Mouse (Mus musculus): Measurements from ENCODE around the gene Gabpb1. TPM values are rescaled to one million over a fixed set of nuclear protein-coding genes. Genes with fewer than 3 reads are reported as not detected.
"Not testable (repeated sequence)": the region's sequence is repeated elsewhere in the genome, so short reads cannot be mapped to it uniquely, and the experiment has no call there.

Gabpb1 gene
- polyA plus RNA-seq, 1 experiment, result 9.2 TPM

- DNase-seq (ENCODE audit: low read depth, low spot score), result no peak
- WGBS, result 92% methylated on average over 5 of the region's 5 CpGs
Measured at GRCm38 (mm10) chr2:126646461-126646860, 29.7 kb downstream of the Gabpb1 start.

- WGBS, result 95% methylated on average over 1 of the region's 1 CpGs
Measured at GRCm38 (mm10) chr2:126644768-126645167, 31.4 kb downstream of the Gabpb1 start.

GRCm38 (mm10) chr2:126640298-126640697 is 35.8 kb downstream of the Gabpb1 start:
- 93% methylated on average over 2 of the region's 2 CpGs for WGBS

More at GRCm38 (mm10) chr2:126644768-126645167, 31.4 kb downstream of the Gabpb1 start:
- DNase-seq (ENCODE audit: low read depth, low spot score), result no peak

GRCm38 (mm10) chr2:126635939-126636823 is 40.0 kb downstream of the Gabpb1 start:
- no peak for DNase-seq (ENCODE audit: low read depth, low spot score)
- WGBS, result 71% methylated on average over 12 of the region's 12 CpGs

More at GRCm38 (mm10) chr2:126640298-126640697, 35.8 kb downstream of the Gabpb1 start:
- no peak for DNase-seq (ENCODE audit: low read depth, low spot score)

GRCm38 (mm10) chr2:126633165-126633564 is 43.0 kb downstream of the Gabpb1 start:
- DNase-seq (ENCODE audit: low read depth, low spot score), result no peak
- 81% methylated on average over 2 of the region's 2 CpGs for WGBS

- DNase-seq (ENCODE audit: low read depth, low spot score), result no peak
- WGBS, result 92% methylated on average over 9 of the region's 9 CpGs
Measured at GRCm38 (mm10) chr2:126628455-126628995, 47.6 kb downstream of the Gabpb1 start.

- DNase-seq (ENCODE audit: low read depth, low spot score), result no peak
Measured at GRCm38 (mm10) chr2:126623138-126623537, 53.0 kb downstream of the Gabpb1 start.

GRCm38 (mm10) chr2:126622455-126622854 is 53.7 kb downstream of the Gabpb1 start:
- 58% methylated on average over 2 of the region's 2 CpGs for WGBS

GRCm38 (mm10) chr2:126619249-126619704 is 56.9 kb downstream of the Gabpb1 start, which contains the start of gene Hdc:
Hdc (minus strand) TSS chr2:126619299.
- 78% methylated on average over 14 of the region's 14 CpGs for WGBS

More at GRCm38 (mm10) chr2:126622455-126622854, 53.7 kb downstream of the Gabpb1 start:
- no peak for DNase-seq (ENCODE audit: low read depth, low spot score)

GRCm38 (mm10) chr2:126618470-126619179 is 57.5 kb downstream of the Gabpb1 start:
- WGBS, result 18% methylated on average over 8 of the region's 8 CpGs
- no peak for DNase-seq (ENCODE audit: low read depth, low spot score)

More at GRCm38 (mm10) chr2:126619249-126619704, 56.9 kb downstream of the Gabpb1 start, which contains the start of gene Hdc:
- DNase-seq (ENCODE audit: low read depth, low spot score), result no peak

- 85% methylated on average over 3 of the region's 3 CpGs for WGBS
- no peak for DNase-seq (ENCODE audit: low read depth, low spot score)
Measured at GRCm38 (mm10) chr2:126615355-126615754, 60.8 kb downstream of the Gabpb1 start.

GRCm38 (mm10) chr2:126609600-126609999 is 66.5 kb downstream of the Gabpb1 start:
- 69% methylated on average over 12 of the region's 12 CpGs for WGBS
- DNase-seq (ENCODE audit: low read depth, low spot score), result not testable (repeated sequence)

GRCm38 (mm10) chr2:126607553-126608203 is 68.5 kb downstream of the Gabpb1 start:
- 29% methylated on average over 10 of the region's 10 CpGs for WGBS
- DNase-seq (ENCODE audit: low read depth, low spot score), result no peak

GRCm38 (mm10) chr2:126606688-126607062 is 69.5 kb downstream of the Gabpb1 start:
- DNase-seq (ENCODE audit: low read depth, low spot score), result no peak
- 63% methylated on average over 4 of the region's 4 CpGs for WGBS

GRCm38 (mm10) chr2:126606061-126606687 is 70.0 kb downstream of the Gabpb1 start:
- WGBS, result 76% methylated on average over 15 of the region's 15 CpGs
- no peak for DNase-seq (ENCODE audit: low read depth, low spot score)

GRCm38 (mm10) chr2:126601918-126602600 is 74.1 kb downstream of the Gabpb1 start:
- WGBS, result 79% methylated on average over 14 of the region's 14 CpGs
- DNase-seq (ENCODE audit: low read depth, low spot score), result no peak

GRCm38 (mm10) chr2:126600533-126600932 is 75.6 kb downstream of the Gabpb1 start:
- DNase-seq (ENCODE audit: low read depth, low spot score), result no peak
- 68% methylated on average over 14 of the region's 14 CpGs for WGBS

GRCm38 (mm10) chr2:126599005-126599404 is 77.1 kb downstream of the Gabpb1 start:
- DNase-seq (ENCODE audit: low read depth, low spot score), result no peak

GRCm38 (mm10) chr2:126598359-126598758 is 77.8 kb downstream of the Gabpb1 start:
- 75% methylated on average over 2 of the region's 2 CpGs for WGBS
- DNase-seq (ENCODE audit: low read depth, low spot score), result no peak

More at GRCm38 (mm10) chr2:126599005-126599404, 77.1 kb downstream of the Gabpb1 start:
- 17% methylated on average over 3 of the region's 3 CpGs for WGBS
